8 mouse cellular contexts compared by ENCODE assay signal in genomic region chr11:114850452-114851268, GRCm38 (mm10). TPM values are rescaled to one million over a fixed set of nuclear protein-coding genes. Genes with fewer than 3 reads are reported as not detected.
DNase-seq lines count a peak whose midpoint lies in the region; ATAC-seq lines count a peak whose summit lies in the region.

Gprc5c (plus strand) TSS chr11:114851152.

- peak within 1 kb of the TSS; percentile 60 for H3K4me3 ChIP-seq in forebrain, embryonic 12.5 days (replicated peaks)
- peak within 1 kb of the TSS; percentile 55 for H3K4me3 ChIP-seq in midbrain, embryonic 11.5 days (ENCODE audit: low read depth, low read length)

- intact Hi-C loops in heart, postnatal 14 days (cut with DNase I) = loop anchor here (10.0 kb wide), 1 partner anchor 374 kb away; no protein-coding TSS in a partner anchor

- peak; percentile 13 to 32 for DNase-seq in urinary bladder, postnatal 36 days (ENCODE audit: low spot score in 2 of 2)
- DNase-seq in urinary bladder, adult 2 months (ENCODE audit: low spot score) = no peak
- peak; percentile 44 to 60 for DNase-seq in heart, postnatal 14 days
- peak; percentile 82 to 88 for DNase-seq in kidney, postnatal 4 days
- no peak for DNase-seq in midbrain, embryonic 11.5 days (ENCODE audit: low spot score, missing footprints)
- DNase-seq in spleen, postnatal 36 days (ENCODE audit: low spot score in 2 of 2) = no peak
- DNase-seq in spleen, adult 18-20 months = no peak

- peak within 1 kb of the TSS; percentile 56 for H3K9ac ChIP-seq in forebrain, embryonic 12.5 days
- peak within 1 kb of the TSS; percentile 50 for H3K9ac ChIP-seq in midbrain, embryonic 11.5 days (ENCODE audit: low read length)

- peaks cover 32% of the 10 kb centered on the region for H3K4me1 ChIP-seq in forebrain, embryonic 12.5 days
- H3K4me1 ChIP-seq in midbrain, embryonic 11.5 days (ENCODE audit: control insufficient read depth, insufficient read depth, low read length) = peaks cover 24% of the 10 kb centered on the region

- WGBS in forebrain, embryonic 12.5 days = under 1% methylated on average over 33 of the region's 43 CpGs
- 0% methylated on average over 33 of the region's 43 CpGs for WGBS in midbrain, embryonic 11.5 days

- peak within 1 kb of the TSS; percentile 96 for H3K4me2 ChIP-seq in forebrain, embryonic 12.5 days
- peak within 1 kb of the TSS; percentile 95 for H3K4me2 ChIP-seq in midbrain, embryonic 11.5 days

- peaks cover 72% of the 10 kb centered on the region for H3K27me3 ChIP-seq in forebrain, embryonic 12.5 days
- H3K27me3 ChIP-seq in midbrain, embryonic 11.5 days (ENCODE audit: control insufficient read depth, insufficient read depth, low read length) = peaks cover 48% of the 10 kb centered on the region

- no peaks in the 10 kb centered on the region for H3K9me3 ChIP-seq in forebrain, embryonic 12.5 days
- no peaks in the 10 kb centered on the region for H3K9me3 ChIP-seq in midbrain, embryonic 11.5 days (ENCODE audit: control insufficient read depth, low read length)

- H3K36me3 ChIP-seq in forebrain, embryonic 12.5 days (replicated peaks) = no peaks in the 10 kb centered on the region
- H3K36me3 ChIP-seq in midbrain, embryonic 11.5 days (ENCODE audit: control insufficient read depth, insufficient read depth, low read length) = no peaks in the 10 kb centered on the region

- ATAC-seq in forebrain, embryonic 12.5 days (ENCODE audit: low FRiP score) = peak; percentile 20; the same call in 1 of the 2 replicates
- ATAC-seq in midbrain, embryonic 11.5 days (ENCODE audit: low FRiP score) = 0 out of 2 replicates have a peak, but pooled peaks have one; percentile 17

- H3K27ac ChIP-seq in forebrain, embryonic 12.5 days = peak within 1 kb of the TSS; percentile 42; the same call in 1 of the 2 replicates
- no peak within 1 kb of the TSS for H3K27ac ChIP-seq in midbrain, embryonic 11.5 days (ENCODE audit: low read depth, low read length)

RNA-seq across cellular contexts. Expression of gene Gprc5c, which starts in this region (rescaled TPM):
- polyA plus RNA-seq in urinary bladder, adult 2 months (2012; rRNA removed) = 5.1 and 6.5 TPM in 2 replicates
- polyA plus RNA-seq in forebrain, embryonic 12.5 days (2016; fragmentation: Nextera tagmentation; extraction: Ambion mirVana) = 8.4 and 10.8 TPM in 2 replicates
- total RNA-seq in heart, postnatal 14 days (2021) = 10 to 100 TPM in 1 of 2 experiments, 1 to 10 TPM in 1; 7.4 to 10.7 TPM
- 8.9 and 10.7 TPM in 2 replicates for polyA plus RNA-seq in midbrain, embryonic 11.5 days (2014; fragmentation: Nextera tagmentation; extraction: Ambion mirVana)

Comparison
In these comparisons a context has a peak if more than half of its experiments do, and no peak if none do; other contexts are left out.
1. DNase-seq: peak in urinary bladder, postnatal 36 days (2 of 2), heart, postnatal 14 days (2 of 2) and kidney, postnatal 4 days (2 of 2); none in urinary bladder, adult 2 months (single experiment), midbrain, embryonic 11.5 days (single experiment), spleen, postnatal 36 days (0 of 2) and spleen, adult 18-20 months (0 of 2).